Mouse (Mus musculus) adrenal gland, postnatal 36 days (tissue): ENCODE data around the gene Cd300ld5. TPM values are rescaled to one million over a fixed set of nuclear protein-coding genes. Genes with fewer than 3 reads are reported as not detected.
"Not testable (repeated sequence)": the region's sequence is repeated elsewhere in the genome, so short reads cannot be mapped to it uniquely, and the experiment has no call there.

Experiments used
- DNase-seq, 2 experiments: peaks; one replicate each; pipeline ENCODE4 v3.0.0; 2021; ENCODE audit warnings: mixed read lengths in 1 of 2
- total RNA-seq, 2 experiments: library from RNA; stranded (reverse); gene quantifications; 2 replicates each; pipeline ENCODE4 v1.2.3; 2021

The Cd300ld5 gene
- total RNA-seq, 2 experiments from 2014 or later, result 5.3 to 8.1 TPM

- DNase-seq, result no peak
Observed at GRCm38 (mm10) chr11:115048259-115048658, 10.7 kb upstream of the Cd300ld5 start, which contains the start of gene Cd300ld3. Gene Cd300ld3, minus strand, starts transcription at chr11:115048409.

GRCm38 (mm10) chr11:115026912-115027311 is 10.7 kb downstream of the Cd300ld5 start, which contains the start of gene Cd300ld4:
Gene Cd300ld4, minus strand, starts transcription at chr11:115027012.
- DNase-seq, result not testable (repeated sequence)

- DNase-seq, result not testable (repeated sequence)
Observed at GRCm38 (mm10) chr11:115016093-115016492, 21.5 kb downstream of the Cd300ld5 start, which contains the start of gene Cd300ld2. Gene Cd300ld2, minus strand, starts transcription at chr11:115016193.

GRCm38 (mm10) chr11:115004070-115004469 is 33.5 kb downstream of the Cd300ld5 start:
- DNase-seq, result no peak

- no peak for DNase-seq
Observed at GRCm38 (mm10) chr11:115001474-115002040, 36.0 kb downstream of the Cd300ld5 start, which contains the start of gene Cd300c2. Gene Cd300c2, minus strand, starts transcription at chr11:115001880.

GRCm38 (mm10) chr11:114989793-114990192 is 47.8 kb downstream of the Cd300ld5 start, which contains the start of gene Cd300ld:
Gene Cd300ld, minus strand, starts transcription at chr11:114989922.
- DNase-seq, result no peak

- DNase-seq, result no peak
Observed at GRCm38 (mm10) chr11:114981866-114982265, 55.7 kb downstream of the Cd300ld5 start.

Other genes with a start within 250 kb of the Cd300ld5 start
- not detected for gene Btbd17, start 241.8 kb downstream of the Cd300ld5 start, total RNA-seq
- gene Gpr142, start 238.8 kb downstream of the Cd300ld5 start, total RNA-seq, result not detected
- gene Gprc5c, start 186.6 kb downstream of the Cd300ld5 start, total RNA-seq, result 1 to 10 TPM; 6.9 to 8.8 TPM
- gene Cd300a, start 147.7 kb downstream of the Cd300ld5 start, total RNA-seq, result 1 to 10 TPM; 1.4 to 2.4 TPM
- gene Cd300lb, start 103.4 kb downstream of the Cd300ld5 start, total RNA-seq, result 1 to 10 TPM in 1 of 2 experiments, under 1 TPM in 1; 0.89 to 1.5 TPM
- not detected for gene Cd300c, start 68.6 kb downstream of the Cd300ld5 start, total RNA-seq
- 1 to 10 TPM; 1.1 TPM for gene Cd300ld, start 47.8 kb downstream of the Cd300ld5 start, total RNA-seq
- gene Cd300c2, start 35.9 kb downstream of the Cd300ld5 start, total RNA-seq, result 1 to 10 TPM; 3.0 to 5.5 TPM
- not detected for gene Cd300ld2, start 21.6 kb downstream of the Cd300ld5 start, total RNA-seq
- under 1 TPM in 1 of 2 experiments, not detected in 1; 0.63 TPM for gene Cd300ld4, start 10.8 kb downstream of the Cd300ld5 start, total RNA-seq
- gene Cd300ld3, start 10.6 kb upstream of the Cd300ld5 start, total RNA-seq, result 1 to 10 TPM; 1.6 to 5.3 TPM
- gene Cd300e, start 24.4 kb upstream of the Cd300ld5 start, total RNA-seq, result under 1 TPM; 0.26 to 0.43 TPM
- under 1 TPM; 0.56 TPM for gene Rab37, start 53.7 kb upstream of the Cd300ld5 start, total RNA-seq
- 1 to 10 TPM in 1 of 2 experiments, under 1 TPM in 1; 0.69 to 1.0 TPM for gene Cd300lf, start 96.2 kb upstream of the Cd300ld5 start, total RNA-seq
- 10 to 100 TPM; 18.1 to 20.3 TPM for gene Slc9a3r1, start 125.6 kb upstream of the Cd300ld5 start, total RNA-seq
- gene Tmem104, start 149.7 kb upstream of the Cd300ld5 start, total RNA-seq, result 10 to 100 TPM; 19.9 to 23.2 TPM
- gene Nat9, start 150.1 kb upstream of the Cd300ld5 start, total RNA-seq, result 10 to 100 TPM; 26.7 to 29.4 TPM
- gene Grin2c, start 229.5 kb upstream of the Cd300ld5 start, total RNA-seq, result 1 to 10 TPM; 1.7 to 4.6 TPM
- gene Fdxr, start 239.3 kb upstream of the Cd300ld5 start, total RNA-seq, result 1,000 to 10,000 TPM; 1,168 to 1,492 TPM